Mouse (Mus musculus): Measurements from ENCODE around the gene Brdt. TPM values are rescaled to one million over a fixed set of nuclear protein-coding genes. Genes with fewer than 3 reads are reported as not detected.
"Not testable (repeated sequence)": the region's sequence is repeated elsewhere in the genome, so short reads cannot be mapped to it uniquely, and the experiment has no call there.

Brdt gene
- polyA plus RNA-seq, 1 experiment from 2014 or later, result 0.62 TPM

DNA sequence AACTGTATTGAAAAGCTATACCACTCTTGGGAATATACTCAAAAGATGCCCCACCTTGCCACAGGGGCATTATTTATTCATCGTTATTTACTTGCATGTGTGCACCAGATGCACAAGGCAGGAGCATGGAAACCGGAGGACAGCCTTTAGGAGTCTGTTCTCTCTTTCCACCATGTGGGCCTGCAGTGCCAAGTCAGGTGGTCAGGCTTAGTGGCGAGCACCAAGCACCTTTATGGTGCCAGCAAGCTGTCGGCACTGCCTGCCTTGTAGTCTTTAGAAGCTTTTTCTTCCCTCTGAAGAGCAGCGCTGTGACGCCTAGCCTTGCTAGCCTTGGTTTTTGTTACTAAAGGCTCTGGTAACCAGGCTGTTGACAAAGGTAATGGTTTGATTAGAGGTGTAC lies 11.9 kb downstream of the Brdt start:
- Histone ChIP-seq H3K9me3 (replicated peaks) (no peaks in the 10 kb centered on the region), H3K9ac (no peak overlapping the region), H3K4me2 (no peak overlapping the region), H3K27ac (no peak overlapping the region), H3K4me3 (no peak overlapping the region), H3K4me1 (replicated peaks) (no peaks in the 10 kb centered on the region), H3K27me3 (no peaks in the 10 kb centered on the region), H3K36me3 (no peaks in the 10 kb centered on the region)
- 75% methylated on average over 6 of the region's 6 CpGs for WGBS
- no peak for ATAC-seq (replicated peaks; ENCODE audit: insufficient number of reproducible peaks, insufficient read depth, low FRiP score, low read depth)

DNA sequence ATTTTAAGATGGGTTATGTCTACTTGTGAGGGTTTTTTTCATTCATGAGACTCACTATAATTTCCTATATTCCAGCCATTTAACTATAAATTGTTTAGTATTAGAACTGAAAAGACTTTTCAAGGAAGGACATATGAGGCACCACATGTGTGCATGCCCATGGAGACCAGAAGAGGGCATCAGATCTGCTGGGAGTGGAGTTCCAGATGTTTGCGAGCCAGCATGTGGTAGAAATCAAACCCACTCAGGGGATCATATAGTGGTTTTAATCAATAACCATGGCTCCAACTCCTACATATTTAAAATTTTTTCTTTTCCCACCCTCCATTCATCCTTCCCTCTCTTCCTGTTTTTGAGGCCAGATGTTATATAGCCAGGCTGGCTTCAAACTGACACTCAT lies 15.3 kb downstream of the Brdt start:
- H3K4me2 ChIP-seq, result no peak overlapping the region
- H3K36me3 ChIP-seq, result no peaks in the 10 kb centered on the region
- no peaks in the 10 kb centered on the region for H3K9me3 ChIP-seq (replicated peaks)
- no peaks in the 10 kb centered on the region for H3K4me1 ChIP-seq (replicated peaks)
- no peak overlapping the region for H3K9ac ChIP-seq
- no peak overlapping the region for H3K4me3 ChIP-seq
- no peak for ATAC-seq (replicated peaks; ENCODE audit: insufficient number of reproducible peaks, insufficient read depth, low FRiP score, low read depth)
- WGBS, result 43% methylated on average over 1 of the region's 1 CpGs
- no peaks in the 10 kb centered on the region for H3K27me3 ChIP-seq
- H3K27ac ChIP-seq, result no peak overlapping the region

DNA sequence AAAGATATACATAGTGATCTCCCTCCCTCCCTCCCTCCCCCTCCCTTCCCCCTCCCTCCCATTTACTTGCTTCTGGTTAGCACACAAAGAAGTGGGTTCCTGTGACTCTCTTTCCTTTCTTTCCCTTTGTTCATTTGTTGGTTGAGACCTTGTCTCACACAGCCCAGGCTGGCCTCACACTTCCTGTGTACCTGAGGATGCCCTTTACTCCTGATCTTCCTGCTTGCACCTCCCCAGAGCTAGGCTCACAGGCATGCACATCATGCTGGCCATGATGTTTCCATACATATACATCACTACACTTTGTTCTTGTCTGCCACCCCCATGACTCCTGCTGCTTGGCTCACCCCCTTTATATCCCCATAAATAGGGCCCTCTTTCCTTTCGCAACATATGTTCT lies 21.6 kb downstream of the Brdt start:
- Histone ChIP-seq H3K9me3 (replicated peaks) (no peaks in the 10 kb centered on the region), H3K27ac (no peak overlapping the region), H3K27me3 (no peaks in the 10 kb centered on the region), H3K4me1 (replicated peaks) (no peaks in the 10 kb centered on the region), H3K36me3 (no peaks in the 10 kb centered on the region), H3K4me2 (no peak overlapping the region), H3K4me3 (no peak overlapping the region), H3K9ac (no peak overlapping the region)
- WGBS, result 86% methylated on average over 1 of the region's 1 CpGs
- no peak for ATAC-seq (replicated peaks; ENCODE audit: insufficient number of reproducible peaks, insufficient read depth, low FRiP score, low read depth)

GRCm38 (mm10) chr5:107353981-107354380 lies 23.0 kb downstream of the Brdt start:
- no peaks in the 10 kb centered on the region for H3K27me3 ChIP-seq

DNA sequence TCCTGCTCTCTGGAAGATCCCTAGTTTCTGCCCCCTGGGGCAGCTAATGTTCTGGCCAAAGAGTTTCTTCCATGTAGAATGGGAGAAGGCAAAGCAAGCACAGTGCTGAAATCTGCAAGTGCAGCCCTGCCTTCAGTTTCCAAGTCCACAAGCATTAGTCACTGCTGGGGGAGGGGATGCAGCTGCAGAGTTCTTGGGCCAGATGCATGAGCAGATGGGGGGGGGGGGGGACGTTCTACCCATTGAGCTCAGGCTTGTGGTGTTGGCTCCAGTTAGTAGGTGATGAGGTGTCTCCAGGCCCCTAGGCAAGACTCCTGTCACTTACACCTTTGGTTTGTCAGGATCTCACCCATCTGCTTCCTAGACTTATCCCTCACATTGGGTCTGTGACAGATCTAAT lies 24.8 kb downstream of the Brdt start:
- H3K27ac ChIP-seq, result no peak overlapping the region
- H3K4me1 ChIP-seq (replicated peaks), result peaks cover 3% of the 10 kb centered on the region; the same call in 1 of the 2 replicates
- no peaks in the 10 kb centered on the region for H3K36me3 ChIP-seq
- H3K9ac ChIP-seq, result no peak overlapping the region
- ATAC-seq (replicated peaks; ENCODE audit: insufficient number of reproducible peaks, insufficient read depth, low FRiP score, low read depth), result no peak
- 10% methylated on average over 1 of the region's 1 CpGs for WGBS
- H3K27me3 ChIP-seq, result no peaks in the 10 kb centered on the region
- no peaks in the 10 kb centered on the region for H3K9me3 ChIP-seq (replicated peaks)
- H3K4me2 ChIP-seq, result no peak overlapping the region
- no peak overlapping the region for H3K4me3 ChIP-seq

More at GRCm38 (mm10) chr5:107353981-107354380, 23.0 kb downstream of the Brdt start:
- Histone ChIP-seq H3K4me2 (no peak overlapping the region), H3K36me3 (no peaks in the 10 kb centered on the region), H3K27ac (no peak overlapping the region), H3K9me3 (replicated peaks) (no peaks in the 10 kb centered on the region), H3K4me1 (replicated peaks) (no peaks in the 10 kb centered on the region), H3K4me3 (no peak overlapping the region), H3K9ac (no peak overlapping the region)
- 53% methylated on average over 3 of the region's 3 CpGs for WGBS
- no peak for ATAC-seq (replicated peaks; ENCODE audit: insufficient number of reproducible peaks, insufficient read depth, low FRiP score, low read depth)

DNA sequence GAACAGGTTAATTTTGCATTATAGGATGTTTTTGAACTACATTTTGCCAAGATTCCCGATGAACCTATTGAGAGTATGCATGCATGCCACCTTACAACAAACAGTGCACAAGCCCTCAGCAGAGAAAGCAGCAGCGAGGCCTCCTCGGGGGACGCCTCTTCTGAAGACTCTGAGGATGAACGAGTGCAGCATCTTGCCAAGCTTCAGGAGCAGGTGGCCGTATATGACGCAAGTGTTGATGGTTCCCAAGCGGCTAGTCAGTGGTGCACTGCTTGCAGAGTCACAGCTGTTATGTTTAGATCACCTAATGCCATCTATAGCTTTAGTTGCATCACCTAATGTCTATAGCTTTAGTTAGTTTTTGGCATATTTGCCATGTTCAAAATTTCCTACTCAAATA lies 26.8 kb downstream of the Brdt start:
- H3K4me1 ChIP-seq (replicated peaks), result peaks cover 3% of the 10 kb centered on the region; the same call in 1 of the 2 replicates
- H3K27me3 ChIP-seq, result no peaks in the 10 kb centered on the region
- no peaks in the 10 kb centered on the region for H3K36me3 ChIP-seq
- no peak overlapping the region for H3K4me2 ChIP-seq
- no peak overlapping the region for H3K27ac ChIP-seq
- no peak overlapping the region for H3K4me3 ChIP-seq
- H3K9me3 ChIP-seq (replicated peaks), result no peaks in the 10 kb centered on the region
- H3K9ac ChIP-seq, result no peak overlapping the region
- 84% methylated on average over 8 of the region's 8 CpGs for WGBS
- ATAC-seq (replicated peaks; ENCODE audit: insufficient number of reproducible peaks, insufficient read depth, low FRiP score, low read depth), result no peak

- no peaks in the 10 kb centered on the region for H3K27me3 ChIP-seq
- H3K4me1 ChIP-seq (replicated peaks), result peaks cover 3% of the 10 kb centered on the region; the same call in 1 of the 2 replicates
- peak overlapping the region; percentile 68 for H3K27ac ChIP-seq
- H3K36me3 ChIP-seq, result no peaks in the 10 kb centered on the region
- WGBS, result under 1% methylated on average over 37 of the region's 40 CpGs
- peak overlapping the region; percentile 63 for H3K9ac ChIP-seq
- peak; percentile 97 for ATAC-seq (replicated peaks; ENCODE audit: insufficient number of reproducible peaks, insufficient read depth, low FRiP score, low read depth)
- H3K4me2 ChIP-seq, result peak overlapping the region; percentile 68
- peak overlapping the region; percentile 70 for H3K4me3 ChIP-seq
- H3K9me3 ChIP-seq (replicated peaks), result no peaks in the 10 kb centered on the region
Observed at GRCm38 (mm10) chr5:107359395-107360053, 28.6 kb downstream of the Brdt start.

GRCm38 (mm10) chr5:107360054-107360730 lies 29.2 kb downstream of the Brdt start:
- WGBS, result 26% methylated on average over 9 of the region's 9 CpGs
- peak overlapping the region; percentile 68 for H3K4me2 ChIP-seq
- no peaks in the 10 kb centered on the region for H3K36me3 ChIP-seq
- peak overlapping the region; percentile 70 for H3K4me3 ChIP-seq
- H3K9ac ChIP-seq, result peak overlapping the region; percentile 63
- H3K9me3 ChIP-seq (replicated peaks), result no peaks in the 10 kb centered on the region
- no peak for ATAC-seq (replicated peaks; ENCODE audit: insufficient number of reproducible peaks, insufficient read depth, low FRiP score, low read depth)
- peaks cover 3% of the 10 kb centered on the region; the same call in 1 of the 2 replicates for H3K4me1 ChIP-seq (replicated peaks)
- no peaks in the 10 kb centered on the region for H3K27me3 ChIP-seq
- peak overlapping the region; percentile 68 for H3K27ac ChIP-seq

DNA sequence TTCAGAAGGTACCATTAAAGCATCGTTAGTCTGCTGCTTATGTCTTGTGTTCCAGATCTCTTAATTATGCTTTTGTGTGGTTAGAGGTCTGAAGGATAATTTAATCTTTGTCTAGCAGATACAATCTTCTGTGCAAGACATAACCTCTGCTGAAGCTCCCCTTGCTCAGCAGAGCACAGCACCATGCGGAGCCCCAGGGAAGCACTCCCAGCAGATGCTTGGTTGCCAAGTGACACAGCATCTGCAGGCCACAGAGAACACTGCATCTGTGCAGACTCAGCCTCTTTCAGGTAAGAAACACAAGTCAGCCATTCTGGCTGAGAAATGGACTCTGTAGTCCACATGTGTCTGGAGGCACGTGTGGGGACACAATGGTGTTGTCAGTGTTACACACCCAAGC lies 39.1 kb downstream of the Brdt start:
- WGBS, result 86% methylated on average over 3 of the region's 3 CpGs
- H3K4me2 ChIP-seq, result no peak overlapping the region
- H3K9ac ChIP-seq, result no peak overlapping the region
- H3K27me3 ChIP-seq, result no peaks in the 10 kb centered on the region
- no peak for ATAC-seq (replicated peaks; ENCODE audit: insufficient number of reproducible peaks, insufficient read depth, low FRiP score, low read depth)
- no peaks in the 10 kb centered on the region for H3K9me3 ChIP-seq (replicated peaks)
- H3K4me1 ChIP-seq (replicated peaks), result no peaks in the 10 kb centered on the region
- H3K27ac ChIP-seq, result no peak overlapping the region
- H3K4me3 ChIP-seq, result no peak overlapping the region
- peaks cover 6% of the 10 kb centered on the region; the same call in 1 of the 2 replicates for H3K36me3 ChIP-seq

DNA sequence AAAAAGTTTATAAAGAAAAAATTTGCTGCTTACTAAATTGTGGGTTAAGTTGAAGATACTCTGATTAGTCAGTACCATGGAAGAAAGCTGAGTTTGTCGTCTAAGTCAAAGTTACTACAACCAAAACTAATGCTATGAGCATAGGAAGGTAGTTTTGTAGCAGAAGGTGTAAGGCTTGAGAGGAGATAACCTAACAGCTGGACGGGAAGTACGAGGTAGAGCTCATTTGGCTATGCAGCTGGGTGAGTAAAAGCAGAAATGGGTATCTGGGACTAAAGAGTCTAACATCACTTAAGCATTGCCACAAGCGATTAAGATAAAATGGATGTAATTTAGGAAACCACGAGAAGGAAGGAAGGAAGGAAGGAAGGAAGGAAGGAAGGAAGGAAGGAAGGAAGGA lies 40.4 kb downstream of the Brdt start:
- Histone ChIP-seq H3K9ac (no peak overlapping the region), H3K27ac (no peak overlapping the region), H3K27me3 (no peaks in the 10 kb centered on the region), H3K4me2 (no peak overlapping the region), H3K9me3 (replicated peaks) (no peaks in the 10 kb centered on the region), H3K4me1 (replicated peaks) (no peaks in the 10 kb centered on the region), H3K4me3 (no peak overlapping the region), H3K36me3 (peaks cover 6% of the 10 kb centered on the region; the same call in 1 of the 2 replicates)
- 82% methylated on average over 5 of the region's 5 CpGs for WGBS
- ATAC-seq (replicated peaks; ENCODE audit: insufficient number of reproducible peaks, insufficient read depth, low FRiP score, low read depth), result no peak

DNA sequence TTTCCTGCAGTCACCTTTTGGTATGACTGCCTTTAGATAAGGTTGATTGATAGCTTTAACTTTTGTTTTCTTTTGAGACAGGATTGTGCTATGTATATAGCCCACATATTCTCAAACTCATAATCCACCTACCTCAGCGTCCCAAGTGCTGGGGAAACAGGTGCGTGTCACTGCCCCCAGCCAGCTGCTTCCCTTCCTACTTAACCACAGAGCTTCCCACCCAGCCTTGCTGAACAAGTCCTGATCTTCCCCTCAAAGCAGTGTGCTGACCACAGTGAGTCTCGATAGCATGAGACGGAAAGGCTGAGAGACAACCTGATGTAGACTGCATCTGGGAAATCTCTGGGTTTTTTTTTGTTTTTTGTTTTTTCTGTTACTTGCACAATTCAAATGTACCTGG lies 42.3 kb downstream of the Brdt start:
- H3K9ac ChIP-seq, result no peak overlapping the region
- H3K4me1 ChIP-seq (replicated peaks), result peaks cover 1% of the 10 kb centered on the region
- no peaks in the 10 kb centered on the region for H3K27me3 ChIP-seq
- no peak for ATAC-seq (replicated peaks; ENCODE audit: insufficient number of reproducible peaks, insufficient read depth, low FRiP score, low read depth)
- H3K36me3 ChIP-seq, result peaks cover 6% of the 10 kb centered on the region; the same call in 1 of the 2 replicates
- H3K4me2 ChIP-seq, result no peak overlapping the region
- no peak overlapping the region for H3K4me3 ChIP-seq
- no peak overlapping the region for H3K27ac ChIP-seq
- H3K9me3 ChIP-seq (replicated peaks), result no peaks in the 10 kb centered on the region
- 77% methylated on average over 4 of the region's 4 CpGs for WGBS

DNA sequence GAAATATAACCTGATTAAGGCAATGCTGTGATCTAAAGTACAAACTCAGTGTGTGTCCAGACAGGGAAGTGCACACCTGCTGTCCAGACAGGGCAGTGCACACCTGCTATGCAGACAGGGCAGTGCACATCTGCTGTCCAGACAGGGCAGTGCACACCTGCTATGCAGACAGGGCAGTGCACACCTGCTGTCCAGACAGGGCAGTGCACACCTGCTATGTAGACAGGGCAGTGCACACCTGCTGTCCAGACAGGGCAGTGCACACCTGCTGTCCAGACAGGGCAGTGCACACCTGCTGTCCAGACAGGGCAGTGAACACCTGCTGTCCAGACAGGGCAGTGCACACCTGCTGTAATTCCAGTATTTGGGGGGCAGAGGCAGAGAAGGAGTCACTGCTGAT lies 55.5 kb downstream of the Brdt start:
- H3K27me3 ChIP-seq; H3K9ac ChIP-seq; H3K9me3 ChIP-seq (replicated peaks); H3K36me3 ChIP-seq; H3K4me1 ChIP-seq (replicated peaks); ATAC-seq (replicated peaks; ENCODE audit: insufficient number of reproducible peaks, insufficient read depth, low FRiP score, low read depth); H3K4me2 ChIP-seq; H3K27ac ChIP-seq; H3K4me3 ChIP-seq: not testable (repeated sequence)

All from heart, embryonic 15.5 days (tissue).